Mouse (Mus musculus): ENCODE measurements around the gene Abhd14a. TPM values are rescaled to one million over a fixed set of nuclear protein-coding genes. Genes with fewer than 3 reads are reported as not detected.

Gene Abhd14a
- polyA plus RNA-seq, 1 experiment from 2014 or later: 16.2 TPM

GRCm38 (mm10) chr9:106475663-106476001 lies 28.2 kb upstream of the Abhd14a start, which contains the start of gene Rrp9:
Gene Rrp9 (plus strand): TSS chr9:106475963.
- peak within 1 kb of the TSS; percentile 25 for H3K4me3 ChIP-seq (ENCODE audit: low read depth, low read length)
- peak within 1 kb of the TSS; percentile 64 for H3K27ac ChIP-seq (ENCODE audit: low read depth)
- no peak for DNase-seq
- 74% methylated on average over 10 of the region's 10 CpGs for WGBS (ENCODE audit: insufficient replicate concordance)
- no peak for TF ChIP-seq EP300 (IDR thresholded peaks at IDR 0.05; ENCODE audit: low read depth)
- TF ChIP-seq CTCF (IDR thresholded peaks at IDR 0.05; ENCODE audit: low read depth): no peak
- no peaks in the 10 kb centered on the region for H3K9me3 ChIP-seq (ENCODE audit: low read length)
- H3K4me1 ChIP-seq (ENCODE audit: insufficient read depth): peaks cover 20% of the 10 kb centered on the region
- peaks cover 6% of the 10 kb centered on the region; the same call in 1 of the 2 replicates for H3K36me3 ChIP-seq (replicated peaks; ENCODE audit: insufficient read depth, low read length)
- no peak for ATAC-seq
- peak within 1 kb of the TSS; percentile 39 for H3K9ac ChIP-seq (replicated peaks)
- H3K27me3 ChIP-seq (ENCODE audit: insufficient read depth, low read length): no peaks in the 10 kb centered on the region
- H3K4me2 ChIP-seq (ENCODE audit: low read depth, low read length): peak within 1 kb of the TSS; percentile 98

- peaks cover 20% of the 10 kb centered on the region for H3K4me1 ChIP-seq (ENCODE audit: insufficient read depth)
- ATAC-seq (no peak), DNase-seq (no peak)
- no peaks in the 10 kb centered on the region for H3K9me3 ChIP-seq (ENCODE audit: low read length)
- no peak overlapping the region for H3K4me2 ChIP-seq (ENCODE audit: low read depth, low read length)
- H3K27ac ChIP-seq (ENCODE audit: low read depth): no peak overlapping the region
- no peaks in the 10 kb centered on the region for H3K27me3 ChIP-seq (ENCODE audit: insufficient read depth, low read length)
- peak overlapping the region; percentile 21; the same call in 1 of the 2 replicates for H3K9ac ChIP-seq (replicated peaks)
- no peak overlapping the region for H3K4me3 ChIP-seq (ENCODE audit: low read depth, low read length)
- no peak for TF ChIP-seq EP300 (IDR thresholded peaks at IDR 0.05; ENCODE audit: low read depth)
- no peak for TF ChIP-seq CTCF (IDR thresholded peaks at IDR 0.05; ENCODE audit: low read depth)
- 57% methylated on average over 7 of the region's 7 CpGs for WGBS (ENCODE audit: insufficient replicate concordance)
- H3K36me3 ChIP-seq (replicated peaks; ENCODE audit: insufficient read depth, low read length): 0 out of 2 replicates have a peak, but pooled peaks cover under 1% of the 10 kb centered on the region
Measured at GRCm38 (mm10) chr9:106475046-106475445, 27.6 kb upstream of the Abhd14a start.

GRCm38 (mm10) chr9:106474456-106474855 lies 27.0 kb upstream of the Abhd14a start:
- peaks cover 20% of the 10 kb centered on the region for H3K4me1 ChIP-seq (ENCODE audit: insufficient read depth)
- ATAC-seq (no peak), DNase-seq (peak; percentile 81)
- no peak overlapping the region for H3K4me3 ChIP-seq (ENCODE audit: low read depth, low read length)
- no peaks in the 10 kb centered on the region for H3K9me3 ChIP-seq (ENCODE audit: low read length)
- H3K9ac ChIP-seq (replicated peaks): no peak overlapping the region
- H3K27ac ChIP-seq (ENCODE audit: low read depth): no peak overlapping the region
- peak; percentile 87 for TF ChIP-seq CTCF (IDR thresholded peaks at IDR 0.05; ENCODE audit: low read depth)
- TF ChIP-seq EP300 (IDR thresholded peaks at IDR 0.05; ENCODE audit: low read depth): no peak
- WGBS (ENCODE audit: insufficient replicate concordance): 6% methylated on average over 5 of the region's 6 CpGs
- no peaks in the 10 kb centered on the region for H3K36me3 ChIP-seq (replicated peaks; ENCODE audit: insufficient read depth, low read length)
- no peaks in the 10 kb centered on the region for H3K27me3 ChIP-seq (ENCODE audit: insufficient read depth, low read length)
- no peak overlapping the region for H3K4me2 ChIP-seq (ENCODE audit: low read depth, low read length)

GRCm38 (mm10) chr9:106473753-106474105 lies 26.3 kb upstream of the Abhd14a start:
- H3K9me3 ChIP-seq (ENCODE audit: low read length): no peaks in the 10 kb centered on the region
- no peaks in the 10 kb centered on the region for H3K36me3 ChIP-seq (replicated peaks; ENCODE audit: insufficient read depth, low read length)
- no peak overlapping the region for H3K9ac ChIP-seq (replicated peaks)
- no peak for DNase-seq
- no peak overlapping the region for H3K27ac ChIP-seq (ENCODE audit: low read depth)
- no peaks in the 10 kb centered on the region for H3K27me3 ChIP-seq (ENCODE audit: insufficient read depth, low read length)
- no peak for ATAC-seq
- no peak overlapping the region for H3K4me3 ChIP-seq (ENCODE audit: low read depth, low read length)
- H3K4me1 ChIP-seq (ENCODE audit: insufficient read depth): peaks cover 20% of the 10 kb centered on the region
- H3K4me2 ChIP-seq (ENCODE audit: low read depth, low read length): no peak overlapping the region
- WGBS (ENCODE audit: insufficient replicate concordance): 74% methylated on average over 5 of the region's 5 CpGs
- TF ChIP-seq CTCF (IDR thresholded peaks at IDR 0.05; ENCODE audit: low read depth) (no peak), EP300 (IDR thresholded peaks at IDR 0.05; ENCODE audit: low read depth) (no peak)

GRCm38 (mm10) chr9:106473081-106473752 lies 25.7 kb upstream of the Abhd14a start:
- no peak overlapping the region for H3K4me3 ChIP-seq (ENCODE audit: low read depth, low read length)
- TF ChIP-seq EP300 (IDR thresholded peaks at IDR 0.05; ENCODE audit: low read depth) (no peak), CTCF (IDR thresholded peaks at IDR 0.05; ENCODE audit: low read depth) (no peak)
- DNase-seq (no peak), ATAC-seq (no peak)
- H3K27me3 ChIP-seq (ENCODE audit: insufficient read depth, low read length): no peaks in the 10 kb centered on the region
- H3K36me3 ChIP-seq (replicated peaks; ENCODE audit: insufficient read depth, low read length): no peaks in the 10 kb centered on the region
- 85% methylated on average over 16 of the region's 16 CpGs for WGBS (ENCODE audit: insufficient replicate concordance)
- no peak overlapping the region for H3K9ac ChIP-seq (replicated peaks)
- peaks cover 19% of the 10 kb centered on the region for H3K4me1 ChIP-seq (ENCODE audit: insufficient read depth)
- no peaks in the 10 kb centered on the region for H3K9me3 ChIP-seq (ENCODE audit: low read length)
- no peak overlapping the region for H3K4me2 ChIP-seq (ENCODE audit: low read depth, low read length)
- peak overlapping the region; percentile 34; the same call in 1 of the 2 replicates for H3K27ac ChIP-seq (ENCODE audit: low read depth)

- no peaks in the 10 kb centered on the region for H3K9me3 ChIP-seq (ENCODE audit: low read length)
- H3K4me2 ChIP-seq (ENCODE audit: low read depth, low read length): no peak overlapping the region
- no peaks in the 10 kb centered on the region for H3K36me3 ChIP-seq (replicated peaks; ENCODE audit: insufficient read depth, low read length)
- H3K9ac ChIP-seq (replicated peaks): no peak overlapping the region
- H3K27me3 ChIP-seq (ENCODE audit: insufficient read depth, low read length): no peaks in the 10 kb centered on the region
- DNase-seq: no peak
- TF ChIP-seq CTCF (IDR thresholded peaks at IDR 0.05; ENCODE audit: low read depth) (no peak), EP300 (IDR thresholded peaks at IDR 0.05; ENCODE audit: low read depth) (no peak)
- no peak for ATAC-seq
- no peak overlapping the region for H3K4me3 ChIP-seq (ENCODE audit: low read depth, low read length)
- peaks cover 10% of the 10 kb centered on the region for H3K4me1 ChIP-seq (ENCODE audit: insufficient read depth)
- WGBS (ENCODE audit: insufficient replicate concordance): 69% methylated on average over 4 of the region's 4 CpGs
- peak overlapping the region; percentile 34 for H3K27ac ChIP-seq (ENCODE audit: low read depth)
Measured at GRCm38 (mm10) chr9:106472321-106472720, 24.8 kb upstream of the Abhd14a start.

All from liver, postnatal 0 days (tissue).